Mouse (Mus musculus): ENCODE measurements around the gene Pfdn6.

GRCm38 (mm10) chr17:33979512-33980050 lies 39.4 kb upstream of the Pfdn6 start:
- TF ChIP-seq CTCF (IDR thresholded peaks at IDR 0.05; ENCODE audit: control insufficient read depth, insufficient read depth, insufficient read length): no peak
- no peak for TF ChIP-seq USF1 (IDR thresholded peaks at IDR 0.05; ENCODE audit: low read depth)

Measured in C2C12 (cell line).